Mouse (Mus musculus): ENCODE measurements around the gene Mbnl1. TPM values are rescaled to one million over a fixed set of nuclear protein-coding genes. Genes with fewer than 3 reads are reported as not detected.

Mbnl1 gene
- total and polyA plus RNA-seq, 3 experiments, result 174 to 332 (median 249) TPM

DNA sequence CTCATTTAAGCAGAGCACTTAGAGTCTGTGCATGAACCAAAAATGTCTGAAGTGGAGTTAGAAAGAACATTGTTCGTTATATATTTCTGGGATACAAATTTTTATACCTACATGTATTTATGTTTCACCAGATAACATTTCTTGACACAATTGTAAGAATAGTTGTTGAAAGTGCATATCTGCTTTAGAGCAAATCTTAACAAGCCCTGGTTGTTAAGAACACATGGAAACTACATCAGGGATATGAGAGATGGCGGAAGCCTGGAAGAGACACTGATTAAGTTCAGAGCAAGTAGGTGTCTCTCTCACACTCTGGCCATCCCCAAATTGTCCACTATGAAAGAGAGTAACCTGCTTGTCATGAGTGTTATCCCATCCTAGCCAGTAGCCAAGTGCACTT lies 2.4 kb downstream of the Mbnl1 start:
- TF ChIP-seq GABPA (IDR thresholded peaks at IDR 0.05; ENCODE audit: insufficient replicate concordance, low read depth, low read length) (no peak), MXI1 (IDR thresholded peaks at IDR 0.05; ENCODE audit: low read depth, low read length) (no peak), ZMIZ1 (IDR thresholded peaks at IDR 0.05; ENCODE audit: low read depth, low read length) (no peak)
- Histone ChIP-seq H3K4me2 (ENCODE audit: insufficient read depth, low read depth, poor library complexity, severe bottlenecking) (peak overlapping the region; percentile 56; the same call in 1 of the 2 replicates), H3K4me3 (replicated peaks in 1 of 3; ENCODE audit: low read depth in 2 of 3, low read length in 2 of 3, poor library complexity in 1 of 3) (peak overlapping the region; percentile 59 to 79 (median 60)), H3K4me1 (ENCODE audit: control insufficient read depth in 1 of 2, insufficient read depth in 2 of 2) (peaks cover 0 to 42% of the 10 kb centered on the region in 2 experiments; a peak in 3 of 4 replicates), H3K9me3 (replicated peaks; ENCODE audit: low read length) (no peaks in the 10 kb centered on the region), H3K27me3 (replicated peaks) (no peaks in the 10 kb centered on the region), H3K36me3 (replicated peaks in 1 of 2; ENCODE audit: control insufficient read depth in 1 of 2, insufficient read depth in 1 of 2, low read length in 1 of 2) (no peaks in the 10 kb centered on the region), H3K79me2 (replicated peaks; ENCODE audit: control insufficient read depth, extremely low read depth, insufficient read depth, poor library complexity, severe bottlenecking) (peaks cover 39% of the 10 kb centered on the region), H3K9ac (ENCODE audit: insufficient read depth, low read depth) (peak overlapping the region; percentile 98), H3K27ac (ENCODE audit: insufficient read depth, low read depth) (peak overlapping the region; percentile 62; the same call in 1 of the 2 replicates)
- dilution Hi-C loops (cut with MboI; ENCODE audit: extremely low pct_ligation_motif_present, extremely low pct_unique_long_range_greater_than_20kb, low sequenced_read_pairs) (no loop called here), in situ Hi-C loops (cut with MboI; ENCODE audit: low pct_ligation_motif_present, low pct_unique_long_range_greater_than_20kb, low sequenced_read_pairs) (no loop called here)
- DNase-seq (ENCODE audit: extremely low read depth), result peak; percentile 63

DNA sequence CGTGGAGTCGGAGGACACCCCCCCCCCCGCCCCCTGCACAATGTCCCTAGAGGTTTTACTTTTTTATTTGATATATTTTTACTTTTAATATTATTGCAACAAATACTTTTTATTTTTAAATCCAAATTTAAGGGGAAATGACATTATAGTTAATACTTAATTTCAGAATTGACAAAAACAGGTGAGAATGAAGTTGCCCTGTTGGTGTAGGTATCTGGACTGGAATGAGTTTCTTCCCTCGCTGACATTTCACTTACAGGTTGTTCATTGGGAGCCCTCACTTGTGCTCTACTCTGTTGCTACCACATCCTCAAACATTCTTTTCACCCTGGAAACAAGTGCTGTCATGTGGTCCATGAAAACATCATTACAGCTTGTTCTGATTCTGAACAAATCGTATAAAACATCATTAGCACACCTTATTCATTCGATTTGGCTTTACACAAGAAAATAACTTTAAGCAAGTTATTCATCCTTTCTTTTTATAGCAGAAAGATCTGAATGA lies 4.2 kb downstream of the Mbnl1 start:
- no peaks in the 10 kb centered on the region for H3K36me3 ChIP-seq (replicated peaks in 1 of 2; ENCODE audit: control insufficient read depth in 1 of 2, insufficient read depth in 1 of 2, low read length in 1 of 2)
- peak; percentile 49 for DNase-seq (ENCODE audit: extremely low read depth)
- H3K27ac ChIP-seq (ENCODE audit: insufficient read depth, low read depth), result peak overlapping the region; percentile 60; the same call in 1 of the 2 replicates
- H3K4me2 ChIP-seq (ENCODE audit: insufficient read depth, low read depth, poor library complexity, severe bottlenecking), result peak overlapping the region; percentile 87
- in situ Hi-C loops (cut with MboI; ENCODE audit: low pct_ligation_motif_present, low pct_unique_long_range_greater_than_20kb, low sequenced_read_pairs), result no loop called here
- dilution Hi-C loops (cut with MboI; ENCODE audit: extremely low pct_ligation_motif_present, extremely low pct_unique_long_range_greater_than_20kb, low sequenced_read_pairs), result no loop called here
- peak overlapping the region; percentile 73 for H3K9ac ChIP-seq (ENCODE audit: insufficient read depth, low read depth)
- TF ChIP-seq E2F4 (IDR thresholded peaks at IDR 0.05; ENCODE audit: insufficient replicate concordance, low read depth, low read length) (no peak), CHD1 (IDR thresholded peaks at IDR 0.05; ENCODE audit: low read depth, low read length) (peak; percentile 52; the same call in 1 of the 2 replicates)
- no peaks in the 10 kb centered on the region for H3K9me3 ChIP-seq (replicated peaks; ENCODE audit: low read length)
- H3K4me3 ChIP-seq (replicated peaks in 1 of 3; ENCODE audit: low read depth in 2 of 3, low read length in 2 of 3, poor library complexity in 1 of 3), result peak overlapping the region in 1 of 3 experiments; percentile 11
- peaks cover 53% of the 10 kb centered on the region for H3K79me2 ChIP-seq (replicated peaks; ENCODE audit: control insufficient read depth, extremely low read depth, insufficient read depth, poor library complexity, severe bottlenecking)
- H3K4me1 ChIP-seq (ENCODE audit: control insufficient read depth in 1 of 2, insufficient read depth in 2 of 2), result peaks cover 0 to 39% of the 10 kb centered on the region in 2 experiments; a peak in 3 of 4 replicates
- H3K27me3 ChIP-seq (replicated peaks), result no peaks in the 10 kb centered on the region

DNA sequence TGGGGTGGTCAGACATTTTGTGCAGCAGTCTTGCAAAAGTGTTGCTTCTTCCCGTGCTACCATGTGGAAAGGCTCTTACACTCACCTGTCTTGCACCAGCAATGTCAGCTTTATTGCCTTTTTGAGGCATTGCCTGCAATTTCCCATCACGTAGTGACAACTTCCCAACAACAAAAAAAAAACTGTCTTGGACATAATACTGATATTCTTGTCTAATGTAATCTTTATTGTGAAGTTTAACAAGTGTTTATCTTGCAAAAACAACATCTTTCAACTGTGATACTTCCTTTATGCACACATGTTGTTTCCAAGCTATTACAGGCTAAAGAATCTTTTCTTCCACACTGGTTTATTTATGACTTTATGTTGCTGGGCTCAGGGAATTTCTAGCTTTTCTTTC lies 5.8 kb downstream of the Mbnl1 start:
- peaks cover 3 to 48% of the 10 kb centered on the region in 2 experiments; a peak in 3 of 4 replicates for H3K4me1 ChIP-seq (ENCODE audit: control insufficient read depth in 1 of 2, insufficient read depth in 2 of 2)
- TF ChIP-seq MYC (IDR thresholded peaks at IDR 0.05; ENCODE audit: low read depth, low read length) (peak; percentile 40; the same call in 1 of the 2 replicates), UBTF (IDR thresholded peaks at IDR 0.05; ENCODE audit: low read depth, low read length) (no peak)
- H3K4me2 ChIP-seq (ENCODE audit: insufficient read depth, low read depth, poor library complexity, severe bottlenecking), result peak overlapping the region; percentile 39
- H3K36me3 ChIP-seq (replicated peaks in 1 of 2; ENCODE audit: control insufficient read depth in 1 of 2, insufficient read depth in 1 of 2, low read length in 1 of 2), result peaks cover 0 to 2% of the 10 kb centered on the region in 2 experiments
- DNase-seq (ENCODE audit: extremely low read depth), result no peak
- dilution Hi-C loops (cut with MboI; ENCODE audit: extremely low pct_ligation_motif_present, extremely low pct_unique_long_range_greater_than_20kb, low sequenced_read_pairs), result no loop called here
- H3K79me2 ChIP-seq (replicated peaks; ENCODE audit: control insufficient read depth, extremely low read depth, insufficient read depth, poor library complexity, severe bottlenecking), result peaks cover 66% of the 10 kb centered on the region
- no peak overlapping the region for H3K4me3 ChIP-seq (replicated peaks in 1 of 3; ENCODE audit: low read depth in 2 of 3, low read length in 2 of 3, poor library complexity in 1 of 3)
- H3K9ac ChIP-seq (ENCODE audit: insufficient read depth, low read depth), result peak overlapping the region; percentile 71; the same call in 1 of the 2 replicates
- in situ Hi-C loops (cut with MboI; ENCODE audit: low pct_ligation_motif_present, low pct_unique_long_range_greater_than_20kb, low sequenced_read_pairs), result no loop called here
- no peak overlapping the region for H3K27ac ChIP-seq (ENCODE audit: insufficient read depth, low read depth)
- no peaks in the 10 kb centered on the region for H3K9me3 ChIP-seq (replicated peaks; ENCODE audit: low read length)
- H3K27me3 ChIP-seq (replicated peaks), result no peaks in the 10 kb centered on the region

Data from CH12.LX (cell line).